Mouse (Mus musculus) spleen, embryonic (tissue): ENCODE results near the gene Prss37.

ENCODE experiments used
- CTCF ChIA-PET: fragments of 350-600 bp; sonication (Branson Sonifier 250); formaldehyde crosslinking; loops from one replicate; lab custom pipeline; 2022; lab: Charles Lee

The Prss37 gene

DNA sequence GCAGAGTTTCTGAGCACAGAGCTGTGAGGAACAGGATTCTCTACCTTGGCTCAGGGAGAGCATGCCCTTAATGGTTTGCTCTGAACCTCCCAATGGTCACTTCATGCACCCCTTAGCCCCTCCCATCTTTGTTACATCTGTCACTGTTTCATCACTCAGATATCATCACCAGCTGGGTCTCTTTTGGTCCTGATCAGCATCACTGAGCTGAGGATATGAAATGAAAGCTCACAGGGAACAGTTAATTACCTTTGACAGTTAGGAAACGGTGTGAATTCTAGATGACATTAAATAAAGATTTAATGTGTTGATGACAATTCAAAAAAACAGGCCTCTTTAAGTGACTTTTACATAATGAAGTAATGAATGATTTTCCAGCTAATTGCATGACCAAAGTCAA, at the start of gene Prss37:
Gene Prss37, minus strand, starts transcription at position 101 of the 400 bp plus-strand sequence.
- CTCF ChIA-PET, result no interaction called here

DNA sequence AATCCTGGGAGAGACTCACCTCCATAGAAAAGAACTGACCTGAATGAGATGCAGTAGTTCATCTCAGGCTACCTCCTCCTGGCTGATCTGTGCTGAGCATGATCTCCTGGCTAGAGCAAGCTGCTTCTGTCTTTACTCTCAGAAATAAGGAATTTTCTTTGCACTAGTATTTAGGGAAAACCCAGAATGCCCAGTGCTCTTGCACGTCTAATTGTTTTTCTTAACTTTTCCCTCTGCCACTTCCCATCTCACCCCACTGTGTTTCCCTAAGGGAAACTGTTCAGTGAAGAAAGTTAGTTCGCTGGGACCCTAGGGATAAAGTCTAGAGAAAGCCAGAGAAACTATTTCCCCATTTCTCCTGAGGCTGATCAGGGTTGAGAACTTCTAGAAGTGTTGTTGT, 35.6 kb upstream of the Prss37 start, which contains the start of gene Olfr461:
Gene Olfr461, minus strand, starts transcription at position 101 of the 400 bp plus-strand sequence.
- CTCF ChIA-PET, result no interaction called here

DNA sequence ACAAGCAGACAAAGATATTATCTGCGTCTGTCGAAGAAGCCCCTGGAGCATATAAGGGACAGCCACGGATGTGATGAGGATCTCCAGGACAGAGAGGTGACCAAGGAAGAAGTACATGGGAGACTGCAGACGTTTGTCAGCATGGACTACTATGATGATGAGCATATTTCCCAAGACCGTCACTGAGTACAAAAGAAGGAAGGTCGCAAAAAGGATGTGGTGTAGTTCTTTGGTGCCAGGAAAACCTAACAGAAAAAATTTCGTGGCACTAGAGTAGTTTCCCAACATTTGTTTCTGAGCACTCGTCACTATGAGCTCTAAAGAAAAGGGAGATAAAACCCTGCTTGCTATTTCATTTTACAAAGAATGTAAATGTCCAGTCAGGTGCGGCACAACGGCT, 25.4 kb upstream of the Prss37 start:
- CTCF ChIA-PET, result no interaction called here

DNA sequence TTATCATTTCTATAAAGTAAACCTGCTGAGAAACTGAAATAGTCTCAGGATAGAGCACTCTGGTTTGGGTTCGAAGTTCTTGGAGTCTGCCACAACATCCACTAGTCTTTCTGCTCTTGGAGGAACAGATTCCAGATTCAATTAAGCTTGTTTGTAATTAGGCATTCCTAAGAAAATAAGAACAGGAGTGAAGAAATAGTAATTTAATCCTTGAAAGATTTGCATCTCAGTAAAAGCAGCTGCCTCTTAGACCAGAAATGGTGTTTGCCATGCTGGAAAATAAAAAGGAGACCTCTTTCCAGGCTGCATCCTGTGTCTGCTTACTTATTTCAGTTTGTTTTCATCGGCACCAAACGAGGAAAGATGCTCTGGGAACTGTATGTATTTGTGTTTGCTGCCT, 26.1 kb downstream of the Prss37 start, which contains the start of gene Tas2r108:
Gene Tas2r108, plus strand, starts transcription at position 301 of the 400 bp plus-strand sequence.
- CTCF ChIA-PET, result no interaction called here

DNA sequence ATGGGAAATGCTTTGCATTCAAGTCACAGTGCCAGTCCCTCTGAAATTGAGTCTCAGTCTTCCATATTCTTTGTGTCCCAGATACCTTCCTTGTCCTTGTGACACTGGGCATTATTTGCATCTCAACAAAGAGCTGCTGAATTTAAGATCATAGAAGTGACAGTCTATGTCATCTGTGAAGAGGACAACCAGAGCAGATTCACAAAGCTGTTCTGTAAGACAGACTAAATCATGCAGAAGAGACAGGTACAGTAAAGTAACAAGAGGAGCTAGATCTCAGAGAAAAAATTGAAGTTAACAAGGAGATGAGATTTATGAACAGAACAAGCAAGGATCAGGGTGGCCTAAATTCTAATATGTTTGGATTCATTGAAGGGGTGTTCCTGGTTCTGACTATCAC, 28.4 kb downstream of the Prss37 start, which contains the start of gene Tas2r137:
Gene Tas2r137, plus strand, starts transcription at position 301 of the 400 bp plus-strand sequence.
- CTCF ChIA-PET, result no interaction called here

DNA sequence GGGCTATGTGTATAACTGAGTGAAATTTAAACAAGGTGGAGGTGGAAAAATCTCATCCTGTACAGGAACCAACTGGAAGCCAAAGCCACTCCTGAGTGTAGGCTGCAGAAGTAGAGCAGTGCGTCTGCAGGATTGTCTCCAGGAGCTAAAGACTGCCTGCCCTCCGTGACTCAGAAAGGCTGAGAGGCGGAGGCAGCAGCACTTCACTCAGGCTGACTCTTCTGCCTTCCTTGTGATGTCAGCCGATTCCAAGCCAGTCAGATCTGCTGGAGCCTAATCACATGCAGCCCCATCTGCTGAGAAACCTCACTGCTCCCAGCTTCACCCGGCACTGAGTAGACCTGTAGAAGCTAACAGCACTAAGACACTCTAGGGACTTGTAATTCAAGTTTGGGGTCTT, 37.0 kb downstream of the Prss37 start:
- CTCF ChIA-PET, result no interaction called here

DNA sequence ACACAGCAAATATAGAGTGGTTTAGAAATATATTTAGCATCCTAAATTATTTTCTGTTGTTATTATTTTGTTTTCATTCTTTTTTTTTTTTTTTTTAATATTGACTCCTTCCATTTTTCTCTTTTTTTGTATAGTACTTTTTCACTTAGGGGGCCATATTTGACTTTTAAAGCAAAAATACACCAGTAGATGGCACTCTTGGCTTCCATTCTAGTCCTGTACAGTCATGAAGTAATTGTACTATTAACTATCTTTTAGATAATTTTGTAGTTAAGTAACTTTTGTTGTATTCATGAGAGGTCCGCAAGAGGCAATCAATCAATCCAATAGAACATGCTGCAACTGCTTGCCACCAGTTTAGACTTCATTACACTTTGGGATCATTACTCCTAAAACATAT, 39.6 kb downstream of the Prss37 start:
- CTCF ChIA-PET, result no interaction called here

DNA sequence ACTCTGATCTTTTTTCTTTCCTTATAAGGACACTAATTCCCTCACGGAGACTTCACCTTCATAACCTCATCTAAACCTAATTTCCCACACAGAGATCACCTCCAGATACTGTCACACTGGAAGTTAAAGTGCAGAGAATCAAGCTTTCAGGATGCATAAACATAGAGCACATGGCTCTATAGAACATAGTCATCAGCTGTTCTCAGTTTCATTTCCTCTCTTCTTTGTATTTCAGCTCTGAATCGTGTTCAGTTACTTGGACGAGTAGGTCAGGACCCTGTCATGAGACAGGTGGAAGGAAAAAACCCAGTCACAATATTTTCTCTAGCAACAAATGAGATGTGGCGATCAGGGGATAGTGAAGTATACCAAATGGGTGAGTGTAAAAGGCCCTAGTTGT, 43.2 kb downstream of the Prss37 start:
- CTCF ChIA-PET, result no interaction called here

DNA sequence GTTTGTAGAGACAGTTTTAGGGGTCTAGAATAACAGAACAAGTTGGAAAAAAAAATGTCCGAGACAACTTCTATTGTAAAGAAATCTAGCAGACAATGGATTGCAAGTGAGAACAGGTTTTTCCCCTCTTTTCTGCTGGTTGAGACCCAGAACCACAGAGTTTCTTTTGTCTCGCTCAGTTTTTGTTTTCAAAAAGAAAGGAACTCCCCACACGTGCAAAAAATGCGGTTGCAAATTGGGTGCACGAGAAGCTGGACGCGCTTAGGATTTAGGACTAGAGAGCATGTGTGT, 47.6 kb downstream of the Prss37 start:
- CTCF ChIA-PET, result no interaction called here

DNA sequence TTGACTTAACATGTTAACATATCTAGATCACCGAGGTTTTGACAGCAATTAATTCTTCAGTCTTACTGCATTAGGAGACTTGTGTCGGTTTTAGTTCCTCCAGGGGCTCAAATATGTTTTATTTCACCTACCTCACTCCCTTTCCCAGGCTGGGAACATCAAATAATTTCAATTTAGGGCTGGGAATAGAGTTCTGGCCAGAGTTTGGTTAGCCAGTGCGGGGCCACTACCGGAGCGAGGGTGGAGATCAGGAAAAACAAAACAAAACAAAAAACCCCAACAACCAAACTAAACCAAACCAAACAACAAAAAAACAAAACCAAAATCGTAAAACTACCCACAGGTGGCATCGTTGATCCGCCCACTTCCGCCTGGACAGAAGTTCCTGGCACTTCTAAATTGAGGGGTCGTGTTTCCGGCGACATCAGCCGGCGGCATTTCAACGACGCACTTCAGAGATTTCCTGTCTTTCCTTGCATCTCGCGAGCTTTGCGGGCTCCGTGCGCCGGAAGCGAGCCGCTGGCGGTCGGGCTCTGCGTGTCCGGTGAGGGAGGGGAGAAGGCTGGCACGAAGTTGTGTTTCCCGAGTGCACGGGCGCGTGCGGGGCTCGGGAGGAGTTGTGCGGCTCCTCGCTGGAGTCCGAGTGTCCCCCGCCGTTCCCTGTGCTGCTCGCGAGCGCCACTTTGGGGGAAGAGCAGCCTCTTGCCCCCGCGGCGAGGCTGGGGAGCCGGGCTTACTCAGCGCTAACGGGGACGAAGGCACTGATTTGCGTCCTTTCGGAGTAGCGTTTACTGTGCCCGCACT, 48.2 kb downstream of the Prss37 start, which contains the start of gene Ssbp1:
Gene Ssbp1, plus strand, starts transcription at position 437 of the 804 bp plus-strand sequence.
- CTCF ChIA-PET, result no interaction called here

DNA sequence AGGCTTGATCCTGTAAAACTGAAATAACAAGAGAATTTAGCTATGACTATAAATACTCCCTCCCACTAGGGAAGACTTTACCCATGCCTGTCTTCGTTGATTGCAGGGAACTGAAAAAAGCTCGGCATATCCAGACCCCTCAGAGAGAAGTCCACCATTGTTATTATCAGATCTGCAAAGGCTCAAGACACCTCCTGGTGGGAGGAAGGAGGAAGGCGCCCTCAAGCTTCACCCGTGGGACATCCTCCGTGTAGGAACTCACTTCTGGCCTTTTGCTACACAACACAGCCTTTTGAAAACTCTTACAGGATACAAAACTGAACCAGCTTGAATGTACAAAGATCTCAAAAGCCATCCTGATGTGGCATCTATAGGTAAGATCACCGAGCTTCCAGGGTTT, 53.6 kb downstream of the Prss37 start:
- CTCF ChIA-PET, result interaction anchor here (0.7 kb wide), 1 partner anchor 11 kb away, joined by 3 read pairs; no protein-coding TSS in a partner anchor
